Mouse (Mus musculus) intestine, embryonic 15.5 days (tissue): ENCODE data around the gene Nanos1. TPM values are rescaled to one million over a fixed set of nuclear protein-coding genes. Genes with fewer than 3 reads are reported as not detected.

Experiments
- ATAC-seq: fragments of 200-750 bp; cut with Nextera tagmentation; 2 replicates; pipeline ENCODE4 v1.8.0; 2017; ENCODE audit warnings: moderate TSS enrichment, moderate library complexity
- H3K27ac ChIP-seq: fragments of 300-500 bp; sonication (generic); 2 replicates; pipeline ENCODE4 v1.5.1; 2015; ENCODE audit warnings: mild to moderate bottlenecking, inconsistent platforms
- H3K27me3 ChIP-seq: fragments of 300-500 bp; sonication (generic); replicated peaks from 2 replicates; pipeline ENCODE4 v1.6.1; 2015; ENCODE audit warnings: inconsistent platforms
- H3K36me3 ChIP-seq: fragments of 300-500 bp; sonication (generic); 2 replicates; pipeline ENCODE4 v1.6.1; 2015; ENCODE audit warnings: inconsistent platforms
- H3K4me1 ChIP-seq: fragments of 300-500 bp; sonication (generic); replicated peaks from 2 replicates; pipeline ENCODE4 v1.6.1; 2015; ENCODE audit warnings: inconsistent platforms
- H3K4me2 ChIP-seq: fragments of 300-500 bp; sonication (generic); replicated peaks from 2 replicates; pipeline ENCODE4 v1.6.1; 2015; ENCODE audit warnings: mild to moderate bottlenecking, inconsistent platforms
- H3K4me3 ChIP-seq: fragments of 300-500 bp; sonication (generic); replicated peaks from 2 replicates; pipeline ENCODE4 v1.5.1; 2015; ENCODE audit warnings: inconsistent platforms
- H3K9ac ChIP-seq: fragments of 300-500 bp; sonication (generic); 2 replicates; pipeline ENCODE4 v1.6.1; 2015; ENCODE audit warnings: inconsistent platforms
- H3K9me3 ChIP-seq: fragments of 300-500 bp; sonication (generic); 2 replicates; pipeline ENCODE4 v1.6.1; 2016; ENCODE audit warnings: inconsistent platforms
- WGBS: fragments of 180-500 bp; shearing (Covaris S2); methylation state at CpG from one replicate; pipeline ENCODE4 v1.1.7; 2015; 5-methylcytosine and 5-hydroxymethylcytosine counted together
- polyA plus RNA-seq: library from polyadenylated mRNA; unstranded; fragments of >200 nt; fragmentation: Nextera tagmentation; extraction: Ambion mirVana; gene quantifications from 2 replicates; pipeline ENCODE4 v1.2.1, GENCODE M21; 2015

Gene Nanos1
- polyA plus RNA-seq, 1 experiment from 2014 or later, result 1.3 TPM

DNA sequence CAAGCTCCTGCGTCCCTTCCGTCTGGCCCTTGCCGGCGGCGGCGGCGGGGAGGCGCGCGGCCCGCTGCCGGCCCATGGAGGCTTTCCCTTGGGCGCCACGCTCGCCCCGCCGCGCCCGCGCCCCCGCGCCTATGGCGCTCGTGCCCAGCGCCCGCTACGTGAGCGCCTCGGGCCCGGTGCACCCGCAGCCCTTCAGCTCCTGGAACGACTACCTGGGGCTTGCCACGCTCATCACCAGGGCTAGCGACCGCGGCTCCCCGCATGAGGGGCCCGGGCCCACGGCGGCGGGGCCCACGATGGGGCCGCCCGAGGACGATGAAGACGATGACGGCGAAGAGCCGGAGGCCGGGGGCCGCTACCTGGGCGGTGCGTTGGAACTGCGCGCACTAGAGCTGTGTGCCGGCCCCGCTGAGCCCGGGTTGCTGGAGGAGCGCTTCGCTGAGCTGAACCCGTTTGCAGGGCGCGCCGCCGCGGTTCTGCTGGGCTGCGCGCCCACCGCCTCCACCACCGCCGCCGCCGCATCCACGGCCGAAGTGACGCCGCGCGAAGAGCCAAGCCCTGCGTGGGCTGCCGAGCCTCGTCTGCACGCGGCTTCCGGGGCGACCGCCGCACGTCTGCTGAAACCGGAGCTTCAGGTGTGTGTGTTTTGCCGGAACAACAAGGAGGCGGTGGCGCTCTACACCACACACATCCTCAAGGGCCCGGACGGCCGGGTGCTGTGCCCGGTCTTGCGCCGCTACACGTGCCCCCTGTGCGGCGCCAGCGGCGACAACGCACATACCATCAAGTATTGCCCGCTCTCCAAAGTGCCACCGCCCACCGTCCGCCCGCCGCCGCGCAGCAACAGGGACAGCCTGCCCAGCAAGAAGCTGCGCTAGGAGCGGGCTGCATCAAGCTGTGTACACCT, 658 bp downstream of the Nanos1 start:
- peak overlapping the region; percentile 100 for H3K4me2 ChIP-seq
- H3K4me1 ChIP-seq, result 0 out of 2 replicates have a peak, but pooled peaks cover 4% of the 10 kb centered on the region
- H3K27ac ChIP-seq, result peak overlapping the region; percentile 66
- H3K36me3 ChIP-seq, result no peaks in the 10 kb centered on the region
- H3K27me3 ChIP-seq, result no peaks in the 10 kb centered on the region
- ATAC-seq, result peak; percentile 63
- H3K4me3 ChIP-seq, result peak overlapping the region; percentile 77
- H3K9me3 ChIP-seq, result no peaks in the 10 kb centered on the region
- under 1% methylated on average over 114 of the region's 115 CpGs for WGBS
- H3K9ac ChIP-seq, result peak overlapping the region; percentile 61

DNA sequence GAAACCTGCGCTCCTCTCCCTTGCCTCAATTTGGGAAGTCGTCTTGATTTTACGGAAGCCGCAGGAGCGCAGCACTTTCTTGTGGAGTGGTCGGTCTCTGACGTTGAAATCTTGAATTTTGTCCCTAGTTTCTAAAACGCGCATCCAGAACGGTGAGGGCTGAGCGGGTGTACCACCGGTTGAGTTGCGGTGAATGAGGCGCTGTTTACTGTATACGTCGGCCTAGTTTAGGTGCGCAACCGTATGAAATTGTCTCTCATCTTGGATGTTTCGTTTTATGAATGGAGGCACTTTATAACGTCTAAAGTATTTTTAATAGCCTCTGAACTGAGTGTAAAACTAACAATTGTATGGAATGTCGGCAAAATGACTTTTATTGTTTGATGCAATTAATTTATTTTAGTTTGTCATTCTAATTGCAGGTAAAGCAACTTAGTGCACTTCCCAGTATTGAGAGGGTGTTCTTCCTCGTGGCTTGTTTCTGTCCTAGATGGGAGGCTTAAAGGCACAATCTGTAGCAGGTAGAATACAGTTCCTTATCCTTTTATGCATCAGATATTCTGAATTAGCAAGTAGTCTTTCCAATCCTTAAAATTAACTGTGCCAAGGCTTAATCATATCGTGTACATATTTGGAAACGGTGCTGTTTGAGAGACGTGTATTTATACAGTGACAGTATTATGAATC, 1.5 kb downstream of the Nanos1 start:
- Histone ChIP-seq H3K9me3 (no peaks in the 10 kb centered on the region), H3K36me3 (0 out of 2 replicates have a peak, but pooled peaks cover 2% of the 10 kb centered on the region), H3K9ac (peak overlapping the region; percentile 61), H3K4me3 (peak overlapping the region; percentile 77), H3K27me3 (no peaks in the 10 kb centered on the region), H3K27ac (no peak overlapping the region), H3K4me1 (0 out of 2 replicates have a peak, but pooled peaks cover 4% of the 10 kb centered on the region), H3K4me2 (peak overlapping the region; percentile 100)
- ATAC-seq, result no peak
- WGBS, result 4% methylated on average over 25 of the region's 25 CpGs

DNA sequence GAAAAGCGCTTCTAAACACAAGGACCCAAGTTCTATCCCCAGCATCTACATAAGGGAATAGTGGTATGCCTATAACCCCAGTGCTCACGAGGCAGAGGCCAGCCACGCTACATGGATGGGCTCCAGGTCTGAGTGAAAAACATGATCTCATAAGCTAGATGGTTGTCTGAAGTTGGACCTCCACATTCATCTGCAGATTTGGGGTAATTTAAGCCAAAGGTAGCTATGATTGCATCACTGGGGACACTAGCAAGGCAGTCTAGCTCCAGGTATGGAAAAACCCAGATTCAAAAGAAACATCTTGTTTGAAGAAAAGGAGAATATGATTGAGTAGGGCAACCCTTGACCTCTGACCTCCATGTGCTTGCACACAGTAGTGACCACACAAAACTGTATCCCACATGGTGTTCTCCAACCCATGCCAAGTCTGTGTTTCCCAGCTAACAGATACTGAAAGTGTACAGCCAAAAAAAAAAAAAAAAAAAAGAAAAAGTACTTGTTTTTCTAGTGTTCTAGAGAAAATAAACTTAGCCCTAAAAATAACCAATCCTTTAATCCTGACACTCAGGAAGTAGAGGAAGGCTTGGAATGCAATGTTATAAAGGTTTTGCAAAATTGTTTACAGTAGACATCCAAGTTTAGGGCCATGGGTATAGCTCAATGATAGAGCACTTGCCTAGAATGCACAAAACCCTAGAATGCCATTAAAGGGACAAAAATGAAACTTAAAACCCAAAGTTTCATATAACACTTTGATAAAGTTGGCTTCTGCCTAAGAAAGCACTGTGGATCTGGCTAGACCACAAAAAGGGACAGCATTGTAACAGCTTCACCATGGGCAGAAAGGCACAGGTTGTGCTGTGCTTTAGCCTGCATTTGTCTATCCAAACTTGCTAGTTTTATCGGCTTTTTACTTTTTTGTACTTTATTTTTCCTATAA, 3.4 kb downstream of the Nanos1 start:
- ATAC-seq, result no peak
- no peak overlapping the region for H3K4me2 ChIP-seq
- H3K9me3 ChIP-seq, result no peaks in the 10 kb centered on the region
- H3K4me3 ChIP-seq, result no peak overlapping the region
- H3K36me3 ChIP-seq, result peaks cover 16% of the 10 kb centered on the region
- no peaks in the 10 kb centered on the region for H3K27me3 ChIP-seq
- 0 out of 2 replicates have a peak, but pooled peaks cover 4% of the 10 kb centered on the region for H3K4me1 ChIP-seq
- no peak overlapping the region for H3K9ac ChIP-seq
- WGBS, result 80% methylated on average over 4 of the region's 4 CpGs
- no peak overlapping the region for H3K27ac ChIP-seq

DNA sequence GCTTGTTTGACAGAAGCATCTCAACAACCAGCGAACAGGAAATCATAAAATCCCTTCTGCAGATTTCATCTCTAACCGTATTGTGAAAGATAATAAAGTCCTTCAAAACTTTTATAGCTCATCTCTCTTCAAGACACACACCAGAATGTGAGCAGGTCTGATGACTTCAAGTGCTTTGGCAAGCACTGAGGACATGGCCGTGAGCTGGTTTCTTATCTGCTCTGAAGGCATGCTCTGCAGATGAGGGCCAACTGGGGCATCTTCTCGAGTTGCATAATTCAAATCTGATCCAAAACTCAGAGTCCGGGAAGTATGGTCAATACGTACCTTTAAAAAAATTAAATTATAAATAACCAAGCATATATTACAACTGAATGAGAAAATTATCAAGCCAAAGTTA, 17.6 kb downstream of the Nanos1 start:
- H3K36me3 ChIP-seq, result peaks cover 45% of the 10 kb centered on the region
- 86% methylated on average over 6 of the region's 6 CpGs for WGBS
- no peaks in the 10 kb centered on the region for H3K27me3 ChIP-seq
- no peaks in the 10 kb centered on the region for H3K9me3 ChIP-seq
- no peak overlapping the region for H3K4me2 ChIP-seq
- ATAC-seq, result no peak
- no peaks in the 10 kb centered on the region for H3K4me1 ChIP-seq
- H3K9ac ChIP-seq, result no peak overlapping the region
- H3K27ac ChIP-seq, result no peak overlapping the region
- H3K4me3 ChIP-seq, result no peak overlapping the region

DNA sequence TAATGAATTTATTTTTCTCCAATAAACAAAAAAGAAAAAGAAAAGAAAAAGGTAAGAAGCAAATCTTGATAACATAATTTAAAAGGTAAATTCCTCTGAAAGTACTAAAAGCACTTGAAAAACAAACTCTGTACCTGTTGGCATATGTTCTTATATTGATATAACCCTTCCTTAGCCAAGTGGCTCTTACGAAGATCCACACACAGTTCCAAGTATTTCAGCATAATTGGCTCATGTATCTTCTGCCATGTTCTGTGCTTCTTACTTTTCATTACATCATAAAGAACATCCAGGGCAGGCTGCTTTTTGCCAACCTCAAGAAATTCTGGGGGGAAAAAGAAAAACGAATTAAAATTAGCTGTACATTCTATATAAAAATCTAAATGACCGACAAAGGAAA, 26.2 kb downstream of the Nanos1 start:
- no peak overlapping the region for H3K4me2 ChIP-seq
- 84% methylated on average over 3 of the region's 3 CpGs for WGBS

DNA sequence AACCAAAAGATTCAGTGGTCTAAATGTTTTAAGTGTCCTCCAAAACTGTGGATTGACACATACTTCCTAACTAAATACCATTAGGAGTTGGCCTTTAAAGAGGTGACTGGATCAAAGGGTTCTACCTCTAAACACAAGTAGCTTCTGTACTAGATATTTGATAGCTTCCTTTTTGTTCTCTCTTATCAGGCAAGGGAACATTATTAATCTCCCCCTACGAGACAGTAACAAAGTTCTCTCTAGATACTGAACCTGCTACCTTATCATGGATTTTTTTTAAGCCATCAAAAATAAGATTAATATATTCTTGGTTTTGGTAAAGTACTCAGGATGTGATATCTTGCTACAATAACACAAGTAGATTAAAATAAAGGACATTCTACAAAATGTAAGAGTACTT, 28.9 kb downstream of the Nanos1 start:
- Histone ChIP-seq H3K9me3 (no peaks in the 10 kb centered on the region), H3K4me3 (no peak overlapping the region), H3K27me3 (no peaks in the 10 kb centered on the region), H3K4me2 (no peak overlapping the region), H3K9ac (no peak overlapping the region), H3K4me1 (peaks cover 4% of the 10 kb centered on the region; the same call in 1 of the 2 replicates), H3K36me3 (no peaks in the 10 kb centered on the region; the same call in 1 of the 2 replicates), H3K27ac (no peak overlapping the region)
- WGBS, result 45% methylated on average over 1 of the region's 1 CpGs
- ATAC-seq, result no peak

More for the DNA sequence above, 26.2 kb downstream of the Nanos1 start:
- Histone ChIP-seq H3K9ac (no peak overlapping the region), H3K27ac (no peak overlapping the region), H3K4me3 (no peak overlapping the region), H3K27me3 (no peaks in the 10 kb centered on the region), H3K4me1 (peaks cover 2% of the 10 kb centered on the region; the same call in 1 of the 2 replicates), H3K9me3 (no peaks in the 10 kb centered on the region), H3K36me3 (peaks cover 8% of the 10 kb centered on the region)
- ATAC-seq, result no peak

DNA sequence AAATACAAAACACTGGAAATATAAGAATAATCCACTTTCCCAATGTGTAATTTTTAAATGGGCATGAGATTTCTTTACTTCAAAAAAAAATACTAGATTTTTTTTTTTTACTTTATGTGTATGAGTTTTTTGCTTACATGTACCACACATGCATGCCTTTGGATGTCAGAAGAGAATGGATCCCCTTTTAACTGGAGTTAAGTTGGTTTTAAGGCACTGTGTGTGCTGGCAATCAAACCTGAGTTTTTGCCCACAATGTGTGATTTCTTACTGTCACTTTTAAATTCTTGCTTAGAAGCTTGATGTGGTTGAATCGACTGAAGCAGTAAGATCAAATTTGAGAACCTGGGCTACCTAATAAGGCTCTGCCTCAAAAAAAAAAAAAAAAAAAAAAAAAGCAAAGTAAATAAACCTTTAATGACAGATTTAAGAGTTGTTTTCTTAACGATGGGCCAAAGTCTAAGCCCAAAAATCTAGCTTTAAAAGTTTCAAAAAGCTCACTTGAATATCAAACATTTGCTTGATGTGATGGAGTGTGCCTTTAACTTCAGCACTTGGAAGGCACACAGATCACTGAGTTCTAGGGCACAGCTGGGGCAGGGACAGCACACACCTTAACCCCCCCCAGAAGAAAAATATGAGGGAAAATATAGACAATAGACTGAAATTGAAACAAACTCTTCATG, 31.8 kb downstream of the Nanos1 start:
- H3K4me3 ChIP-seq, result no peak overlapping the region
- no peaks in the 10 kb centered on the region for H3K9me3 ChIP-seq
- no peaks in the 10 kb centered on the region for H3K27me3 ChIP-seq
- ATAC-seq, result no peak
- peaks cover 4% of the 10 kb centered on the region; the same call in 1 of the 2 replicates for H3K4me1 ChIP-seq
- H3K9ac ChIP-seq, result no peak overlapping the region
- H3K36me3 ChIP-seq, result no peaks in the 10 kb centered on the region
- no peak overlapping the region for H3K27ac ChIP-seq
- 33% methylated on average over 2 of the region's 2 CpGs for WGBS
- H3K4me2 ChIP-seq, result peak overlapping the region; percentile 60

DNA sequence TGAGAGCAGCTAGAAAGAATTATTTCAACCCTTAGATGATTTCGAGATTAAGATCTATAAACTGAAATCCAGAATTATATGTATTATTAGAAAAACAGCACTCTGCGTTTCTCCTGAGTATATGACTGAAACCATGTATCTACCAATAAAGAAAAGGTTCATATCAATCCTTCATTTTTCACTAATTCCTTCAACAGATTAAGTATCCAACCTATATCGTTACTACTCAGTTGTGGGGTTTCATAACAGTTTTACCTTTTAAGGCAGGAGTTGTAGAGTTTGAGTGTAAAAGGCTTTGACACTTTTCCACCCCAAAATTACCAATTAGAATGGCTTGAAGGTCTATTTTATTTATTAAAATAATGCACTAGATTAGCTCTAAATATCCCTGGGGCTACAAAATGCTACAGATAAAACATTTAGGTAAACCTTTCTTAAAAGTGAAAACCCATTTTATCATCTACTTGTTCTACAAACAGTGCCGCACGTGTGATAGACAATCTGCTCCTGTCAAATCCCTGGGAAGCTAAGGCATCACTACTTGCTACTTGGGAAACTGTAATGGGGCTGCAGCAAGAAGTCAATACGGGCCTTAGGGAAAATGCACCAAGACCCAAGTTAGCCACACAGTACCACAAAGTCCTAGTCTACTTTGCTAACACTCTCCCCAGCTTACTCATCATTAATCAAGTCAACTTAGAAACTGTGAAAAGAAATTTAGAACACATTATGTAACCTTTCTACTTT, 32.6 kb downstream of the Nanos1 start:
- ATAC-seq, result no peak
- no peaks in the 10 kb centered on the region for H3K36me3 ChIP-seq
- H3K27me3 ChIP-seq, result no peaks in the 10 kb centered on the region
- peaks cover 4% of the 10 kb centered on the region; the same call in 1 of the 2 replicates for H3K4me1 ChIP-seq
- no peaks in the 10 kb centered on the region for H3K9me3 ChIP-seq
- H3K4me2 ChIP-seq, result peak overlapping the region; percentile 60
- H3K9ac ChIP-seq, result no peak overlapping the region
- H3K4me3 ChIP-seq, result peak overlapping the region; percentile 26
- H3K27ac ChIP-seq, result no peak overlapping the region
- WGBS, result 30% methylated on average over 6 of the region's 6 CpGs

DNA sequence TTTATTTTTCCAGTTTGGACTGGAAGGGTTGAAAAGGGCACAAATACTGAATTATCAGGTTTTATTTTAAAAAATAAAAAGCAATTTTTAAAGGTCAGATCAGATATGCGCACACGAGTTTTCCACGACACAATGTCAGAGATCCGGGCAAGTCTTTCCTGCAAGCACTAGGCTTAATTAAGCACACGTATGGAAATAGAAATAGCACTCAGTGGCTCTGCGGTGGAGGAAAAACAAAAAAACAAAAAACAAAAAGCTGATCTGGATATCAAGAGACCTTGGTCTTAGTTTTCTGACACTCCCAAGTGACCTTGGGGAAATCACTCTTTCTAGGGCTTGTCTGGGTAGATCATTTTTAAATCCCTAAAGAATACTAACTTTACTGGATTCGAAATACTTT, 33.7 kb downstream of the Nanos1 start:
- WGBS, result under 1% methylated on average over 7 of the region's 7 CpGs
- no peaks in the 10 kb centered on the region for H3K27me3 ChIP-seq

DNA sequence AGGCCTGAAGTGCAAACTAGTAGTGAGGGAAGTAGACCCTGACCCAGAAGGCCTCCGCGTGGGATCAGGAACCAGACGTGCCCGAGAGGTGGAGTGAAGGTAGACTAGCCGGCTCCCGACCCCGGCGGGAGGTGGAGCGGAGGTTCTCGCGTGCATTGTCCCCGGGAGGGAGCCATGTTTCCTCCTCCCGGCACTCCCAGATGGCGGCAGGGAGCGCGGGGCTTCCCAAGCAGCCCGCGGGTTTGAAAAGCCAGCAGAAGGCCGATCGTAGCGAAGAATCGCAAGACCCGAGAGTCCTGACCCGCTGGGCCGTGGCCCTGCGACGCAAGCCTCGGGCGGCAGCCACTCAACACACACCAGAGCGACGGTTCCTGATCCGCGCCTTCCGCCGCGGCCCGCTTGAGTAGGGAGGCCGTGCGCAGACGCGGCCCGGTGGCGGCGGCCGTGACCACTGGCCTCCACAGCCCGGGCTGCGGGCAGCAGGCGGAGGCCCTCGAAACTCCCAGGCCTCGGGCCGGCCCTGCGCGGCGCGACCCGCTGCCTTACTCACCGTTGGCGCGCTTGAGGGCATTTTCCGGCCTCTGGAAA, 34.2 kb downstream of the Nanos1 start:
- H3K36me3 ChIP-seq, result no peaks in the 10 kb centered on the region
- peaks cover 4% of the 10 kb centered on the region; the same call in 1 of the 2 replicates for H3K4me1 ChIP-seq
- peak overlapping the region; percentile 98 for H3K27ac ChIP-seq
- no peaks in the 10 kb centered on the region for H3K9me3 ChIP-seq
- ATAC-seq, result peak; percentile 68
- H3K4me2 ChIP-seq, result peak overlapping the region; percentile 60
- H3K27me3 ChIP-seq, result no peaks in the 10 kb centered on the region
- peak overlapping the region; percentile 91 for H3K4me3 ChIP-seq
- H3K9ac ChIP-seq, result peak overlapping the region; percentile 99
- WGBS, result under 1% methylated on average over 60 of the region's 60 CpGs

More for the DNA sequence above, 33.7 kb downstream of the Nanos1 start:
- H3K4me3 ChIP-seq, result peak overlapping the region; percentile 91
- ATAC-seq, result no peak
- no peaks in the 10 kb centered on the region for H3K36me3 ChIP-seq
- H3K9ac ChIP-seq, result peak overlapping the region; percentile 99
- H3K4me1 ChIP-seq, result peaks cover 4% of the 10 kb centered on the region; the same call in 1 of the 2 replicates
- peak overlapping the region; percentile 60 for H3K4me2 ChIP-seq
- H3K9me3 ChIP-seq, result no peaks in the 10 kb centered on the region
- H3K27ac ChIP-seq, result peak overlapping the region; percentile 98
